Mouse (Mus musculus) heart, embryonic 12.5 days (tissue): ENCODE measurements at regions not wholly inside any gene's neighbourhood (a gene's known extent, or its start where the extent isn't known, plus 50 kb on each side); places are given as distances from the start of the nearest gene placed in this dataset.

Experiments
- ATAC-seq: fragments of 200-750 bp; cut with Nextera tagmentation; 2 replicates; pipeline ENCODE4 v1.8.0; 2017; ENCODE audit warnings: moderate TSS enrichment, moderate library complexity; ENCODE audit not compliant: insufficient number of reproducible peaks, low FRiP score
- H3K27ac ChIP-seq: fragments of 300-500 bp; sonication (generic); 2 replicates; pipeline ENCODE4 v1.5.1; 2016; ENCODE audit warnings: mild to moderate bottlenecking, moderate library complexity; ENCODE audit not compliant: poor library complexity, severe bottlenecking
- H3K27me3 ChIP-seq: fragments of 300-500 bp; sonication (generic); replicated peaks from 2 replicates; pipeline ENCODE4 v1.6.1; 2016; ENCODE audit warnings: mild to moderate bottlenecking, moderate library complexity
- H3K36me3 ChIP-seq: fragments of 300-500 bp; sonication (generic); 2 replicates; pipeline ENCODE4 v1.6.1; 2016; ENCODE audit warnings: mild to moderate bottlenecking, moderate library complexity
- H3K4me1 ChIP-seq: fragments of 300-500 bp; sonication (generic); replicated peaks from 2 replicates; pipeline ENCODE4 v1.6.1; 2016; ENCODE audit warnings: mild to moderate bottlenecking
- H3K4me2 ChIP-seq: fragments of 300-500 bp; sonication (generic); 2 replicates; pipeline ENCODE4 v1.6.1; 2016; ENCODE audit warnings: mild to moderate bottlenecking, moderate library complexity
- H3K4me3 ChIP-seq: fragments of 300-500 bp; sonication (generic); 2 replicates; pipeline ENCODE4 v1.5.1; 2016; ENCODE audit warnings: mild to moderate bottlenecking
- H3K9ac ChIP-seq: fragments of 300-500 bp; sonication (generic); 2 replicates; pipeline ENCODE4 v1.6.1; 2016; ENCODE audit warnings: mild to moderate bottlenecking, moderate library complexity
- H3K9me3 ChIP-seq: fragments of 300-500 bp; sonication (generic); replicated peaks from 2 replicates; pipeline ENCODE4 v1.6.1; 2016; ENCODE audit warnings: mild to moderate bottlenecking, moderate library complexity
- WGBS: fragments of 180-500 bp; shearing (Covaris S2); methylation state at CpG from one replicate; pipeline ENCODE4 v1.1.7; 2016; 5-methylcytosine and 5-hydroxymethylcytosine counted together

- WGBS = 66% methylated on average over 1 of the region's 1 CpGs
- no peaks in the 10 kb centered on the region for H3K36me3 ChIP-seq
- no peak overlapping the region for H3K9ac ChIP-seq
- no peaks in the 10 kb centered on the region for H3K27me3 ChIP-seq
- peaks cover 13% of the 10 kb centered on the region for H3K4me1 ChIP-seq
- ATAC-seq = no peak
- no peak overlapping the region for H3K4me2 ChIP-seq
- no peak overlapping the region for H3K27ac ChIP-seq
- H3K4me3 ChIP-seq = no peak overlapping the region
- no peaks in the 10 kb centered on the region for H3K9me3 ChIP-seq
Measured at GRCm38 (mm10) chr16:12886127-12886526, 223.4 kb upstream of the Ercc4 start.

GRCm38 (mm10) chr16:12887381-12887780 lies 222.1 kb upstream of the Ercc4 start:
- Histone ChIP-seq H3K27ac (no peak overlapping the region), H3K9ac (no peak overlapping the region), H3K36me3 (no peaks in the 10 kb centered on the region), H3K4me3 (no peak overlapping the region), H3K4me1 (peaks cover 13% of the 10 kb centered on the region), H3K9me3 (no peaks in the 10 kb centered on the region), H3K27me3 (no peaks in the 10 kb centered on the region), H3K4me2 (no peak overlapping the region)
- no peak for ATAC-seq
- 45% methylated on average over 2 of the region's 2 CpGs for WGBS

GRCm38 (mm10) chr16:12890094-12890493 lies 219.4 kb upstream of the Ercc4 start:
- Histone ChIP-seq H3K27me3 (no peaks in the 10 kb centered on the region), H3K4me2 (no peak overlapping the region), H3K4me3 (no peak overlapping the region), H3K27ac (no peak overlapping the region), H3K4me1 (peaks cover 13% of the 10 kb centered on the region), H3K9me3 (no peaks in the 10 kb centered on the region), H3K36me3 (no peaks in the 10 kb centered on the region), H3K9ac (no peak overlapping the region)
- WGBS = 83% methylated on average over 1 of the region's 1 CpGs
- no peak for ATAC-seq

GRCm38 (mm10) chr16:12890545-12890944 lies 218.9 kb upstream of the Ercc4 start:
- WGBS = 53% methylated on average over 3 of the region's 3 CpGs
- Histone ChIP-seq H3K4me2 (no peak overlapping the region), H3K9me3 (no peaks in the 10 kb centered on the region)

GRCm38 (mm10) chr16:12892658-12893305 lies 216.7 kb upstream of the Ercc4 start:
- Histone ChIP-seq H3K27ac (no peak overlapping the region), H3K27me3 (no peaks in the 10 kb centered on the region), H3K4me1 (no peaks in the 10 kb centered on the region), H3K36me3 (no peaks in the 10 kb centered on the region), H3K4me3 (no peak overlapping the region), H3K9me3 (no peaks in the 10 kb centered on the region), H3K9ac (no peak overlapping the region), H3K4me2 (no peak overlapping the region)
- 71% methylated on average over 7 of the region's 7 CpGs for WGBS
- no peak for ATAC-seq

More at GRCm38 (mm10) chr16:12890545-12890944, 218.9 kb upstream of the Ercc4 start:
- peaks cover 13% of the 10 kb centered on the region for H3K4me1 ChIP-seq
- H3K27ac ChIP-seq = no peak overlapping the region
- ATAC-seq = no peak
- H3K27me3 ChIP-seq = no peaks in the 10 kb centered on the region
- H3K9ac ChIP-seq = no peak overlapping the region
- H3K4me3 ChIP-seq = no peak overlapping the region
- H3K36me3 ChIP-seq = no peaks in the 10 kb centered on the region

GRCm38 (mm10) chr16:12897267-12897666 lies 212.2 kb upstream of the Ercc4 start:
- WGBS = 66% methylated on average over 1 of the region's 1 CpGs
- Histone ChIP-seq H3K4me3 (no peak overlapping the region), H3K27me3 (no peaks in the 10 kb centered on the region), H3K9me3 (peaks cover 2% of the 10 kb centered on the region; the same call in 1 of the 2 replicates), H3K9ac (no peak overlapping the region), H3K4me2 (no peak overlapping the region), H3K27ac (no peak overlapping the region), H3K4me1 (no peaks in the 10 kb centered on the region), H3K36me3 (no peaks in the 10 kb centered on the region)
- no peak for ATAC-seq

- Histone ChIP-seq H3K9ac (no peak overlapping the region), H3K27me3 (no peaks in the 10 kb centered on the region), H3K9me3 (peaks cover 2% of the 10 kb centered on the region; the same call in 1 of the 2 replicates), H3K4me3 (no peak overlapping the region), H3K36me3 (no peaks in the 10 kb centered on the region), H3K4me1 (no peaks in the 10 kb centered on the region), H3K27ac (no peak overlapping the region), H3K4me2 (no peak overlapping the region)
- 79% methylated on average over 8 of the region's 8 CpGs for WGBS
- no peak for ATAC-seq
Measured at GRCm38 (mm10) chr16:12900670-12901069, 208.8 kb upstream of the Ercc4 start.

GRCm38 (mm10) chr16:12901096-12901995 lies 208.1 kb upstream of the Ercc4 start:
- H3K9ac ChIP-seq = no peak overlapping the region
- no peak for ATAC-seq
- WGBS = 85% methylated on average over 9 of the region's 9 CpGs
- H3K36me3 ChIP-seq = no peaks in the 10 kb centered on the region
- no peak overlapping the region for H3K27ac ChIP-seq
- no peaks in the 10 kb centered on the region for H3K4me1 ChIP-seq
- H3K4me2 ChIP-seq = no peak overlapping the region
- H3K27me3 ChIP-seq = no peaks in the 10 kb centered on the region
- H3K4me3 ChIP-seq = no peak overlapping the region
- H3K9me3 ChIP-seq = peaks cover 2% of the 10 kb centered on the region; the same call in 1 of the 2 replicates

GRCm38 (mm10) chr16:12901996-12902319 lies 207.5 kb upstream of the Ercc4 start:
- no peak for ATAC-seq
- H3K36me3 ChIP-seq = no peaks in the 10 kb centered on the region
- no peak overlapping the region for H3K4me3 ChIP-seq
- H3K9ac ChIP-seq = no peak overlapping the region
- H3K9me3 ChIP-seq = peaks cover 2% of the 10 kb centered on the region; the same call in 1 of the 2 replicates
- no peaks in the 10 kb centered on the region for H3K27me3 ChIP-seq
- H3K27ac ChIP-seq = no peak overlapping the region
- H3K4me1 ChIP-seq = no peaks in the 10 kb centered on the region
- H3K4me2 ChIP-seq = no peak overlapping the region

GRCm38 (mm10) chr16:12903161-12903560 lies 206.3 kb upstream of the Ercc4 start:
- 84% methylated on average over 2 of the region's 2 CpGs for WGBS
- no peak overlapping the region for H3K4me3 ChIP-seq
- H3K9me3 ChIP-seq = peaks cover 2% of the 10 kb centered on the region; the same call in 1 of the 2 replicates
- no peaks in the 10 kb centered on the region for H3K4me1 ChIP-seq
- no peak overlapping the region for H3K27ac ChIP-seq
- no peak overlapping the region for H3K4me2 ChIP-seq
- H3K9ac ChIP-seq = no peak overlapping the region
- ATAC-seq = no peak
- no peaks in the 10 kb centered on the region for H3K36me3 ChIP-seq
- H3K27me3 ChIP-seq = no peaks in the 10 kb centered on the region

GRCm38 (mm10) chr16:12904937-12905336 lies 204.5 kb upstream of the Ercc4 start:
- Histone ChIP-seq H3K27ac (no peak overlapping the region), H3K4me2 (no peak overlapping the region), H3K4me3 (no peak overlapping the region), H3K9ac (no peak overlapping the region), H3K4me1 (no peaks in the 10 kb centered on the region), H3K36me3 (no peaks in the 10 kb centered on the region), H3K27me3 (no peaks in the 10 kb centered on the region), H3K9me3 (no peaks in the 10 kb centered on the region)
- no peak for ATAC-seq
- 41% methylated on average over 1 of the region's 1 CpGs for whole genome bisulfite sequencing
